Mouse (Mus musculus): ENCODE data around the gene Asrgl1. TPM values are rescaled to one million over a fixed set of nuclear protein-coding genes. Genes with fewer than 3 reads are reported as not detected.
A peak's percentile ranks its signal among the peaks of the same experiment; 100 is the strongest.
"Not testable (repeated sequence)": the region's sequence is repeated elsewhere in the genome, so short reads cannot be mapped to it uniquely, and the experiment has no call there.

Gene Asrgl1
- polyA plus RNA-seq (2017; shearing (Covaris generic)) = 10 to 100 TPM; 23.1 to 40.1 TPM

DNA sequence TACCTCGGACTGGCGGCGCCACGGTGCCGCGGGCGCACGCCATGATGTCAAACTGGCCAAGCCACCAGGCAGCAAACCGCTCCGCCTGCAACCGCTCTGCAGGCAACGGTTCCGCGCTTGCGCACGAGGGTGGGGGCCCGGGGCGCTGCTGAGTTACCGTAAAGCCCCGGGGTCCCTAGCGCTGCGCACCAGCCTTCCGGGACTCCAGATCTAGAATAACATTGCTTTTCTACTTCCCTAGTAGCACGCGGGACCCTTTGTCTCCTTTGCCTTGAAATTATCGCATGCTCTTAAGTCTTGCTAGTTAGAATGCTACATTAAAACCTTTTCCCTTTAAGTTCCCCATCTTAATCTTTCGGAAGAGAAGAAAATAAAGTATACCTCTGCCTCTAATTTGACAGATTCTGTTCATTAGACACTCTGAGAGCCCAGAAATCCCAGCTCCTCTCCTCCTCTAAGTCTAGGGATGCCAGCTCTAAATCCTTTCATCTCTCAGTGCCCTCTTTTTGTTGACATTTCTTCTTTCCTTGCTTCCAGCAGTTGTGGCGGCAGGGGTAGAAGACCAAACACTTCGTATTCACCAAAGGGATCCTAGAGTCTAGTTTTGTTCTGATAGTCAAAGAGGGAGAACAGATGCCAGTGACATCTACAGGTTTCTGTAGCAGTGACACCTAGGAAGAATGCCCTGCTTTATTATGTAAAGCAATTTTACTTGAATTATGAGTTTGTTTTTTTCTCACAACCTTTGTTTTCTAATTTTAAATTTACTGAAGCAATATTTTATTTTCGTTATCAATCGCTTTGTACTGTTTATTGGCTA, at the start of gene Asrgl1:
Gene Asrgl1, minus strand, starts transcription at position 125 of the 820 bp plus-strand sequence.
- ATAC-seq = peak; percentile 86

DNA sequence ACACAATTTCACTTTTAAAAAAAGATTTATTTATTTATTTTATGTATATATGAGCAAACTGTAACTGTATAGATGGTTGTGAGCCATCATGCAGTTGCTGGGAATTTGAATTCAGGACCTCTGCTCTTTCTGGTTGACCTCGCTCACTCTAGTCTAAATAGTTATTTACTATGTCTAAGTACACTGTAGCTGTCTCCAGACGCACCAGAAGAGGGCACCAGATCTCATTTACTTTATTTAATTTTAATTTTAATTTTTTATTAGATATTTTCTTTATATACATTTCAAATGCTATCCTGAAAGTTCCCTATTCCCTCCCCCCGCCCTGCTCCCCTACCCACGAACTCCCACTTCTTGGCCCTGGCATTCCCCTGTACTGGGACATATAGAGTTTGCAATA, 10.8 kb upstream of the Asrgl1 start:
- ATAC-seq = no peak

DNA sequence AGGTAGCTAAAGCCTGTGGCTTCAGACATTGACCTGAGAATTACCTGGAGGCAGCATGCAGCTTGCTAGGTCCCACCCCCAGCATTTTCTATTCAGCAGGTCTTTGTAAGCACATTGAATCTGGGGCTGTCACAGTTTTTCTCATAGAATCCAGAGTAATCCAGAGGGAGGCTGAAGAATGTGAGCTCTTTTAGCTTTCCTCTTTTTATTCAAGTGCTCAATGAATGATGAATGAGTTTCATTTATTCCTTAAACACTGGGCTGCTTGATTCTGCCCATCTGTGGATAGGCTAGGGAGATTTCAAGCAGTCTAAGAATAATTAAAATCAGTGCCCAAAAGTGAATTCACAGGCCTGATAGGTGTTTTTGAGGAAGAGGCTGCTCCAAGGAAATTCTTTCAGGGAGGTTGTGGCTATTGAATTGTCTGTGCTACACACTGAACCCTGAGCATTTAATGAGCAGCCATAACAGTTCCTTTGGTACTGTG, 8.2 kb upstream of the Asrgl1 start:
- no peak for ATAC-seq

DNA sequence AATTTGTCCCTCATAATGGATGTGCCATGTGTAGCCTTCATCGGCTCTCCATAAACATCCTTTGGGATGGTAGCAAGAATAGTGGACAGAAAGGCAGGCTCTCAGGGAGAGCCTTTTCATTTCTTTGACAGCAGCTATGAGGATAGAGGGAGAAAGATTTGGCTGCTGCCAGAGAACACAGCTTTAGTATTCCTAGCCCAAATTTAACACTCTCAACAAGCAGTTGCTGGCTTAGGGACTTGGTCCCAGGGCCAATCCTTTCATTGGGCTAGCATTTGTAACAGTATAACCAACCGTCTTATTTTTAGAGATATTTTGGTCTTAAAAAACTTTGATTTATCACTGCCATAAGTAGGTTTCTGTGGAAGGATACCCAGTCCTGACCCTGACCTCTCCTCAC, 7.8 kb upstream of the Asrgl1 start:
- ATAC-seq = no peak

DNA sequence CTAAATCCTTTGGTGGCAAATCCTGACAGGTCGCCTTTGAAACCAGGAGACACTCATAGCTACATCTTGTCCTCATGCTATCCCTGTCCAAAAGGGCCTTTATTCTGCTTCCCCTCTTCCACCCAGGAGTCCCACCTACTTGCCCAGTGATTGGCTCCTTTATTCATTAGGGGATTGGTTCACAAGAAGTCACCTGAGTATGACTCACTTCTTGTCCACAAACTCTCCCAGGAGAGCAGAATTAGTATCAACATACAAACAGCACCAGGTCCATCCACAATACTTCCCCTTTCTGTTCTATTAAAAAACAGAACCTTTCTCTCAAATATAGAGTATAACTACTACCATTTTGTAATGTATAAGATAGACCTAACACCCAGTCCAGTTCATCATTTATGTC, 4.9 kb upstream of the Asrgl1 start:
- not testable (repeated sequence) for ATAC-seq

DNA sequence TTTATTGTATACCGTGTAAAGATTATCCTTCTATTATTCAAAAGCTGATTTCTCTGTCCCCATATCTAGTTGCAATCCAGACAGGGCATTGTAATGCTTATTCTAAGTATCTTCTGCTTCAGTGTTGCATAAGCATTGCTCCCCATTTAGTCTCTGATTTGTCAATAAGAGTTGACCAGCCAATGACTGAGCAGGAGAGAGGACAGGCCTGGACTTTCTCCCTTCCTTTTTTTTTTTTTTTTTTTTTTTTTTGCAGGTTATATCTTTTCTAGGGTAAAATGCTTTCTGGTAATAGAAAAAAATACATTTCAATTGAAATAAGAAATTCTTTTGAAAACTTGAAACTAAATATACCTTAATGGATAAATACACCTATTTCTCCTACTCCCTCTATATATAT, 1.7 kb upstream of the Asrgl1 start:
- ATAC-seq = no peak

DNA sequence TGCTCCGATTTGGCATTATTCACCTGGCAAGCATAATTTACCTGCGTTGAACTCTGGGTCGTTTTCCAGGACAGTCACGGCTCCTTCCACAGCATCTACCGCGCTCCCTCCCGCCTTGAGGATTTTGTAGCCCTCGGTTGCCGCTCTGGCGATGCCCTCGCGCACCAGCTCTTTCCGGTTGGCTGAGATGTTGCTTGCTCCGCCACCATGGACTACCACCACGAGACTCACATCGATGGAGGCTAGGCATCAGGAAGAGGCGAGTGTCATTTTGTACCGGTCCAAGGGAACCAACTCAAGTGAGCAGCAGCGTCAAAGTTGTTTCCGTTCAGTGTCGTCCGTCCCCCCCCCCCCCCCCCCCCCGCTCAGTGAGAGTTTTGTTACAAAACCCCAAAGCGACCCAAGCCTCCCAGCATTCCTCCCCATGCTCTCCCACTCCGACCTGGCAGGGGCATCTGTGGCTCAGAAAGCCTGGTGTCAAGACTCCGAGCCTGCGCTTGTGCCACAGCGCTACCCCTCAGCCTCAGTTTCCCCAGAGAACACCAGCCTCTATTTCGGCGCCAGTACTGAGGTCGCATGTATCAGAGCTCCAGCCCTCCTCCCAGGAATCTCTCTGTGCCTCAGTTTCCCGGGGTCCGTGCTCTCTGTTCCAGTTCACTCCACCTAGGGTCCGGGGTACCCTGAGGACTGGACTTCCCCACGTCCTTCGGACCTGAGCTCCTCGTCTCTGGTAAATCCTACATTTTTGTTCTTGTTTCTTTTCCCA, 507 bp downstream of the Asrgl1 start:
- ATAC-seq = peak; percentile 57

DNA sequence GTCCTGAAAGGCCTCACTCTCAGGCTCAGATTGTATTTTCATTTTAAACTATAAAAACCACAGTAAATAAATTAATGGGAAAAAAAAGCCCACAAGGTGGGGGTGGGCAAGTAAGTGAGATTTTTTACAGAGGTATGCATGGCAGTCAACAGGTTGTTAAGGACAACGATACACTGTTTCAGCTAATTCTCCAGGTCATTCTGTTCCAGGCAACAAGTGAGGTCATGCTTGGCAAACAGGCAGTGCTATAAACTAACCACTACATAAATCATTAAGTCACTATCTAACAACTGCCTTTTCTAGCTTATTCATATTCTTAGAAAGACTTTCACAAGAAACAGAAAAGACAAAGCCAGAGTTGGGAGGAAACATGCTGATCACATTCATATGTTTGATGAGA, 5.4 kb downstream of the Asrgl1 start:
- ATAC-seq = no peak

DNA sequence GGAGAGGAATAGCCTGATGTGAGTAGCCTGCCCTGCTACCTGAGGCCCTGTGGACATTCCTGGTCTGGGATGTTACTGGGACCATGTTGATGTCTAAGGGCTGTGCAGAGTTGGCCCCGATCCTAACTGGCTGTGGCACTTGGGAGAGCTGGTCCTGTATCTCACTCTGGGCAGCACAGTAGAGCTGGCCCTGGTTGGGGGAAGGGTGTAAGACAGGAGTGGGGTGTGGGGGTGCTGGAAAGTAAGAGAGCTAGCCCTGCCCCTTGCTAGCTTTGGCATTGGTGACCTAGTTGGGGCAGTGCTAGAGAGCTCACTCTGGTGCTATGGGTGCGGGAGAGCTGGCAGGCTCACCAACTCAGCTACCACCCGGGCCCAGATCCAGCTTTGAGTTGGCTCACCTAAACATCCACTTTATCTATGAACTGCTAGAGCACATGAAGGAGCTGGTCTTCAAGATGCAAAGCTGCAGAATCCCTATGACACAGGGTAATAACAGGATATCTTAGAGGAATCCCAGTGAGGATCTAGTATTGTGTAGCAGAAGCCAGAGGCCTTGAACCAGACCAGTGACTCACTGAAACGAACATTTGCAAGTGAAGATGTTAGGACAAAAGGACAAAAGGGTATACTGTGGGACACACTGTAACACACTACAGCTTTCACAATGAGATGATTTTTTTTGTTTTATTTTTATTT, 6.8 kb downstream of the Asrgl1 start:
- ATAC-seq = no peak

DNA sequence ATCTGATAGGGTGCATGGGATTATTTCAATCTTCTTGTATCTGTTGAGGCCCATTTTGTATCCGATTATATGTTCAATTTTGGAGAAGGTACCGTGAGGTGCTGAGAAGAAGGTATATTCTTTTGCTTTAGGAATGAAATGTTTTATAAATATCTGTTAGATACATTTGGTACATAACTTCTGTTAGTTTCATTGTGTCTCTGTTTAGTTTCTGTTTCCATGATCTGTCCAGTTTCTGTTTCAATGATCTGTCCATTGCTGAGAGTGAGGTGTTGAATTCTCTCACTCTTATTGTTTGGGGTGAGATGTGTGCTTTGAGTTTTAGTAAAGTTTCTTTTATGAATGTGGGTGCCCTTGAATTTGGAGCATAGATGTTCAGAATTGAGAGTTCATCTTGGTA, 11.4 kb downstream of the Asrgl1 start:
- ATAC-seq = not testable (repeated sequence)

DNA sequence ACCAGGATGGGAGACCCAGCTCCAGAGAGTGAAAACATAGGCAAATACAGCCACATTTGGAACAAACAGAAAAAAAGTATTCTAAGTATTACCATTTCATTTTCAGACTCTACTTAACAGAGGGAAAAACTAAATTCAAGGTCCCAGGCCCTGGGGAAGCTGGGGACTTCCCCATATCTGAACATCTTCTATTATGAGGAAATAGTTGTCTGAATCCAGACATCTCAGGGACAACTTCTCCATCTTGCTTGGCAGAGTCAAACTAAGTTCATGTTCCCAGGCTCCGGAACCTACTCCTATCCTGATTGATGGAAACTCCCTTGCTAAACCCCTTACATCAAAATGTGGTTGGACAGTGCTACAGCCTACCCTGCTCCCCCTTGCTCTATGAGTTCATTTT, 13.0 kb downstream of the Asrgl1 start:
- no peak for ATAC-seq

DNA sequence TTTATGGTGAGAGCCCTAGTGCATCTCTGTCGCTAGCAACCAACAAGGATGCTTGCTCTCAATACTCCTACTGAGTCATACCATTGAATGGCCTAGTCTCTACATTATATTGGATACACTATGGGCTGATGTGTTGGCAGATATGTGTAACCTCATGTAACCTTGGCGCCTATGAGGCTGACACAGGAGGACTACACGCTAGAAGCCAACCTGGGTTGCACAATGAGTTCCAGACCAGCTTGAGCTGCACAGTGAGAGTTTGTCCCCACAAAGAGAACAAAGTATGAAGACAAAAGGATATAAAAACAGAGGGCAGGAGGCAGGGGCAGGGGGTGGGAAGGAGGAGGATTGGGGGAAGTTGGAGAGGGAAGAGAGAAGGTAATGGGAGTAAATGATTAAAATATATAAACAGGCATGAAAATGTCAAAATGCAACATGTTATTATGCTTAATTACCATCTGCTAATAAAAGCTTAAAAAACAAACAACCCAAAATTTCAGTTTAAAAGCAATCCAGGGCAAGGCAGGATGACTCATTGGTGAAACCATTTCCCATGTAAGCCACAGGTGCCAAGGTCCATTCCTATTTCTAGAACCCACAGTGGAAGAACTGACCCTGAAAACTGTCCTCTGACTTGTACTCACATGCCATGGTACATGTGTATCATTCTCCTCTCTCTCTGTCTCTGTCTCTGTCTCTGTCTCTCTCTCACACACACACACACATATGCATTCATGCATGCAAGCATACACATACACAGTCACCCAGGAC, 15.6 kb downstream of the Asrgl1 start:
- ATAC-seq = no peak

DNA sequence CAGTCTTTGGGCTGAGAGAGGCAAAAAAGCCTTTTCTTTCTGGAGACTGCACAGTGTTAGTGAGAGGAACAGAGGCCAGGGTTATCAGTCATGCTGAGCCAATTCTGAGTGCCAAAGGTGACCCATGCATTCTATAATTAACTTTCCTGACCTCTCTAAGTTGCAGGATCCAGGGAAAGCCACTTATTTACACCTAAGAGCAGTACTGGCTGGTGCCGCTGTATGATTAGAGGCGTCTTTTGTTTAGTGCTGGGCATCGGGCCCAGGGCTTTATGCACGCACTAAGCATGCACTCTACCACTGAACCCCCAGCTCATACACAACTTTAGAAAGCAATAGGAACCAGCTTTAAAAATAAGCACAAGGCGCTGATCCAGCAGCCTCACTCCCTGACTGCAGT, 18.2 kb downstream of the Asrgl1 start:
- ATAC-seq = no peak

DNA sequence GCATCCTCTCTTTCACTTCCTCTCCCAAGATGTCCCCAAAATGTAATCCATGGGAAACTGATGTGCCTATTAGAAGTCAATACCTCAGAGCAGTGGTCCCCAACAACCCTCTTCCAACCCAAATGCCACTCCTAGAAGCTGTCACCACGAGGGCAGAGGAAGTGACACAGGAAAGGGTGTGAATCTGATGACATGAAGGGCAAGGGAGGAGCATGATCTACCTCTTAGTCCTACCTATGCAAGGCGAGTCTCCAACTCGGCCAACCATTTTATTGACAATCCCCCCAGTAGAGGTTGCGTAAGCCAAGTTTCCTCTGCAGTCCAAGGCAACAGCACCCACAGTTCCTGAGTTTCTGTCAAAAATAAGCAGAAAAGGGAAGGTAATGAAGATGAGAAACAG, 19.2 kb downstream of the Asrgl1 start:
- ATAC-seq = no peak

DNA sequence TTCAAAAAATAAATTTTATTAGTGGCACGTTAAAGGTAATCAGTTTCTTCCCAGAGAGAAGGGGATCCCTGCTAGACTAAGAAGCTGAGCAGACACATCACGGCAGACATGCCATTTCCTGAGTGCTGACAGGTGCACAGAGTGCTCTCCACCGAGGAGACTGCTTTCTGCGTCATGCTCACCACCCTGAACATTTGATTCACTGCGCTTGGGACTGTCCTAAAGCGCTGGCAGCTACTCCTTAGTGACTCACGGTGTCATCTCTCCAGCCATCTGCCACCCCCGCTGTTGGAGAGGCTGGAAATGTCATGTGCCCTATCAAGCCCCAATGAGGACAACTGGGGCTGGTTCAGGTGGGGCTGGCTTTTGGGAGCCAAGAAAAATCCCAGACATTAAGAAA, 23.4 kb downstream of the Asrgl1 start:
- ATAC-seq = no peak

DNA sequence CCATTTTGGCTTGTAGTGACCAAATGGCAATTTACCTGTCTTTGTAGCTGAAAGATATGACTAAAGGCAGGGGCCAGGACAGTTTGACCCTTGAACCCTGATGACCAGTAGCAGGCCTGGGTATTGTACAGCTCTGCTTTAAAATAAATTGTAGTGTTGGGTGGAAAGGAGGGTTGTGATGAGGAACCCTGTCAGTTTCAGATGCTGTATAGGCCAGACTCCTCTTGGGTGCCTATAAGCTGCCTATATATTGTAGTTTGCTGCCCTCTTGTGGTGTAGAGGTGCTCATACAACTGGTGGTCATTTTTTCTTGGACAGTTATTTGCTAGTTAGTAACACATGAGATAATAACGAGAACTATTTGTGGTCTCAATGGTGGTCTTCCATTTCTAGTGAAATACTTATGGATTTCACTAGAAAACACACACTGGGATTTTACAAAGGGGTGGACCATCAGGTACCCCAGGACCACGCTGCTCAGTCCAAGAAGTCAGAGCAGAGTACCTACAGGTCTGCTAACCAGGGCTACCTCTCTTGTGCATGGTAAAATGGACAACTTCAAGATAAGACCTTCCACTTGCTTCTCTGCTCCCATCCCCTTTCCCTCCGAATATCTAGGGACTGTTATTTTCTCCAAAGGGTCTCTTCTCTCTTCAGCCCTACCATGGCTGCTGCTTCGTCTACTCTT, 25.1 kb downstream of the Asrgl1 start:
- ATAC-seq = peak; percentile 77

DNA sequence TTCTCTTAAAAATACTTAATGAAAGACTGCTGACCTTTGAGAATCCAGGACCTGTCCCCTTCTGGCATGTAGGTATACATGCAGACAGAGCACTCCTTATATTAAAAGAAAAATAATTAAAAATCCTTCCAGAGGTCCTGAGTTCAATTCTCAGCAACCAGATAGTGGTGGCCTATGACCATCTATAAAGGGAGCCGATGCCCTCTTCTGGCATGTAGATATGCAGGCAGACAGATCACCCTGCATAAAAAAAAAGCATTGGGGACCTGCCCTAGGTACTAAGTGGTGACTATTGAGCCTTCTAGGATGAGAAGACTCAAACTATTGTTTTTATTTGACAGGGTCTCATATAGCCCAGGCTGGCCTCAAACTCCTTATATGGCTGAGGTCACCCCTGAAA, 26.9 kb downstream of the Asrgl1 start:
- no peak for ATAC-seq

DNA sequence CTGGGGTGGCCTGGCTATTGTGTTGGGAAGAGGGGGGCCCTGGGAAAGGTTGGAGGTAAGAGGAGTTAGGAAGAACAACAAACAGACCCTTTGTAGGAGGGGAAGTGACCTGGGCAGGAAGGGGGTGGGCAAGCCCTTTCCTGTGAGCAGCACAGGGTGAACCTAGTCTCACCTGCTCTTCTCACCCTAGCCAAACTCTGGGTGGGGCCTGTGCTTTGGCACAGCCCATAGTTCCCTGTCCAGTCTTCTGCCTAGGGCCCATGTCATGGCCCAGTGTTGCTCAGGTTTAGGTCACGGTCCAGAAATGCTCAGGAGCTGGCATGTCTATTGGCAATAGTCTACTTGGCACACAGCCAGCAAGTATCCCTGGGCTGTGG, 28.1 kb downstream of the Asrgl1 start:
- no peak for ATAC-seq

DNA sequence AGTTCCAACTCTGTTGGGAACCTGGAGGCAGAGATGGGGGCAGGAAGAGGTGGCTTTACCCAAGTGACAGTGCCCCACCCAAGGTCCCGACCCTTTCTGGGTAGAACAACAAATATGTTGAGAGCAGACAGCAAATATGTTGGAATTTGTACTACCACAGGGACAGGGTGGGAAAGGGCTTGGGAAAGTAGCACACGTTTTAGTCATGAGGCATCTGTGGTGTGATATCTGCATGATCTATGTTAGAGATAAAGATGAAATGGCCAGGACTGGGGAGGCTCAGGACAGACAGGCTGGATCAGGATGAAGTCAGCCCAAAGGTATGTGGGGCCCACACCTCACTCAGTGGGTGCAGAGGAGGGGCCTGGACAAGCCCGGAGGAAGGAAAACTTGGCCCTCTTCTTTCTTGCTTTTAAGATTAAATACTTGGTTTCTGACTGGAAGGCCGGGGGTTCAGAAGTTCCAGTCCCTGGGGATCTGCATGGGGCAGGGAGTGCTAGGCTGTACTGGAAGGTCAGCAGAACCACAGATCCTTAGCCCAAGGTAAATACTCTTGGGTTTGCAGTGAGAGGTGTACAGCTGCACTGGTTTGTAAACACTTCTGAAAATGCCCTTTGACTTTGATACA, 28.6 kb downstream of the Asrgl1 start:
- no peak for ATAC-seq

DNA sequence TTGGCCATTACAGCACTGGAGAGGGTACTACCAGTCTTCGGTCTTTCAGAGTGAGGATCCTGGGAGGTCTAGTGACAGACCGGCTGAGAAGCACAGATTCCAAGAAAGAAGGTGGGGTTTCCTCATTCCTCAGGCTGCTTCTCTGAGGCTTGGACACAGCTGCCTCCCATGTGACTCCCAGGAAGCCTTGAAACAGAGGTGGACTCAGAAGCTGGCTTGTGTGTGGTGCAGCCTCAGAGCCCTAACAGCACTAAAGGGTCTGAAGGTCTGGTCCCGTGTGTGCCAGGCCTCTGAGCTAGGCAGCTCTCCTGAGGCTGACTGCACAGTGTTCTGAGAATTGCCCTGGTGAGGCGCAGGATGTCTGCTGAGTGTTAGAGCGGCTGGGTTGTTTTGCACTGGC, 29.3 kb downstream of the Asrgl1 start:
- no peak for ATAC-seq

DNA sequence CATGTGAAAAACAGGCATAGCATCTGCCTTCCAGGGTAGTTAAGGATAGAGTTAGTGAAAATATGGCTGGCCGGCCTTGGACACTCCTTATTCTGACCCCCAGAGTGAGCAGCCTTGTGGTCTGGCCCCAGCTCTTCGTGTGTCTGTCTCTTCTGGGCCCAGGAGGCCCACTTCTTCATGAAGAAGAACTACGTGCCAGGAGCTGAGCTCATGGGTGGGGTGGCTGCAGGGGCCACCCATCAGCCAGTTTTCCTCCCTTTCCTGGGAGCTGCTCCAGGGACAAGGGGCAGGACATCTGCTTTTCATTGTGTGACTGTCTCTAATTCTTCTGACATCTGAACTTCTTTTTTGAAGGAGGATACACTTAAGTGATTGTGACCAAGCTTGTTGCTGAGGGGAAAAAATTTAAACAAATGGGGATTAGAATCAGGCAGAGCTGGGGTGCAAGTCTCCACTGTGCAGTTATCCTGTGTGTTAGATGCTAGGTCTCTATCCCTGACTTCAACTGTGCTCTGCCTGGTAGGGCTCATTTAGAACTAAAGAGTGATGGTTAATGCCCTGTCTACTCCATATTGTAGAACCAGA, 30.2 kb downstream of the Asrgl1 start:
- no peak for ATAC-seq
